Mouse (Mus musculus) frontal cortex, adult (tissue): Measurements from ENCODE around the gene Tdrd1.

Source experiments
- ATAC-seq: cut with Nextera tagmentation; 2 replicates; pipeline ENCODE4 v1.9.2; 2017; ENCODE audit warnings: mild to moderate bottlenecking, moderate library complexity, mixed read lengths; ENCODE audit not compliant: low TSS enrichment

Tdrd1 gene

DNA sequence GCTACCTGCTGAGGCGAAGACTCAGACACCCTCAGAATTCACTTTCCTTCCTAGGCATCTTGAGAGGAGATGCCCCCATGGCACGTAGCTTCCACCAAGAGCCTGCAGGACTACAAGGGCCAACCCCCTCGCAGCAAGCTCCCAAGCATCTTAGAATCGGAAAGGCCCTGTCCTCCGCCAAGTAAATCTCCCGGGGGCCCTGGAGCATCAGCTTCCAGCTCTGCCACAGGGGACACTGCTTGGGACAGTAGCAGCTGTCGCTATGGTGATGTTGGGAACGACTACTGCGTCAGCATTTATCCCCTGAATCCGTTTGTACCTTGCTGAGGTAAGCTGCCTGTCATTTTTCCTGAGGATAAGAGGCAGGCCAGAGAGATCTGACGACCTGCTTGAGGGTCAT is 84.6 kb downstream of the Tdrd1 start:
- ATAC-seq = no peak

DNA sequence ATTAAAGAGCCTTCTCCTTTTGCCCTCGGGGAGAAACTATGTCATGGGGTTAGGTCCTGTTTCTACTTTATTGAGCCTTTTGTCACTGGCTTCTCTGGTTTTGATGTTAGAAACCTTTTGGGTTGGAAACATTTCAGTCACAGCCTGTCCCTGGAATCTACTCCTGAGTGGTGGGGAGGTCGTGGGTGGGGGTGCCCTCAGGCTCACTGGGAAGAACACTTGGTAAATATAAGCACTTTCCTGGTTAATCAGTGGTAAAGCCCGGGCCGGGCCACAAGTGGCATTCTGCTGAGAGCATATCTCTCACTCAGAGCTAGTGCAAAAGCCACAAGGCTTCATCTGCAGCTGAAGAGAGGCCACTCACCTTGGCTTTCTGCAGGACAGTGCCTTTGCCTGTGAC is 87.8 kb downstream of the Tdrd1 start:
- no peak for ATAC-seq

- no peak for ATAC-seq
Measured at GRCm38 (mm10) chr19:56914658-56915057, 88.6 kb downstream of the Tdrd1 start.

- ATAC-seq = no peak
Measured at GRCm38 (mm10) chr19:56915084-56915483, 89.1 kb downstream of the Tdrd1 start.
